Mouse (Mus musculus): ENCODE data around the gene Hoxd10.

Gene Hoxd10

GRCm38 (mm10) chr2:74680561-74681398, 10.9 kb upstream of the Hoxd10 start:
- no peak for DNase-seq (ENCODE audit: low read depth, low spot score)

GRCm38 (mm10) chr2:74681594-74682531, 9.9 kb upstream of the Hoxd10 start:
- no peak for DNase-seq (ENCODE audit: low read depth, low spot score)

- no peak for DNase-seq (ENCODE audit: low read depth, low spot score)
Observed at GRCm38 (mm10) chr2:74682796-74683195, 8.9 kb upstream of the Hoxd10 start.

- DNase-seq (ENCODE audit: low read depth, low spot score), result no peak
Observed at GRCm38 (mm10) chr2:74683471-74683951, 8.2 kb upstream of the Hoxd10 start.

GRCm38 (mm10) chr2:74684106-74684505, 7.6 kb upstream of the Hoxd10 start:
- DNase-seq (ENCODE audit: low read depth, low spot score), result no peak

- DNase-seq (ENCODE audit: low read depth, low spot score), result no peak
Observed at GRCm38 (mm10) chr2:74685059-74685603, 6.6 kb upstream of the Hoxd10 start.

GRCm38 (mm10) chr2:74686301-74686987, 5.3 kb upstream of the Hoxd10 start:
- DNase-seq (ENCODE audit: low read depth, low spot score), result peak; percentile 35

- no peak for DNase-seq (ENCODE audit: low read depth, low spot score)
Observed at GRCm38 (mm10) chr2:74686988-74687697, 4.6 kb upstream of the Hoxd10 start.

GRCm38 (mm10) chr2:74687698-74688555, 3.8 kb upstream of the Hoxd10 start:
- DNase-seq (ENCODE audit: low read depth, low spot score), result no peak

- no peak for DNase-seq (ENCODE audit: low read depth, low spot score)
Observed at GRCm38 (mm10) chr2:74688795-74689573, 2.7 kb upstream of the Hoxd10 start.

GRCm38 (mm10) chr2:74689574-74690337, 2.0 kb upstream of the Hoxd10 start:
- DNase-seq (ENCODE audit: low read depth, low spot score), result no peak

GRCm38 (mm10) chr2:74690338-74690716, 1.4 kb upstream of the Hoxd10 start:
- no peak for DNase-seq (ENCODE audit: low read depth, low spot score)

- no peak for DNase-seq (ENCODE audit: low read depth, low spot score)
Observed at GRCm38 (mm10) chr2:74691995-74692807, 477 bp downstream of the Hoxd10 start.

- DNase-seq (ENCODE audit: low read depth, low spot score), result no peak
Observed at GRCm38 (mm10) chr2:74692808-74693431, 1.2 kb downstream of the Hoxd10 start.

- DNase-seq (ENCODE audit: low read depth, low spot score), result no peak
Observed at GRCm38 (mm10) chr2:74693432-74693827, 1.7 kb downstream of the Hoxd10 start.

- DNase-seq (ENCODE audit: low read depth, low spot score), result no peak
Observed at GRCm38 (mm10) chr2:74694066-74694465, 2.3 kb downstream of the Hoxd10 start.

GRCm38 (mm10) chr2:74695383-74695782, 3.7 kb downstream of the Hoxd10 start:
- DNase-seq (ENCODE audit: low read depth, low spot score), result no peak
